Mouse (Mus musculus): ENCODE data around the gene Olfr654.

Olfr654 gene

DNA sequence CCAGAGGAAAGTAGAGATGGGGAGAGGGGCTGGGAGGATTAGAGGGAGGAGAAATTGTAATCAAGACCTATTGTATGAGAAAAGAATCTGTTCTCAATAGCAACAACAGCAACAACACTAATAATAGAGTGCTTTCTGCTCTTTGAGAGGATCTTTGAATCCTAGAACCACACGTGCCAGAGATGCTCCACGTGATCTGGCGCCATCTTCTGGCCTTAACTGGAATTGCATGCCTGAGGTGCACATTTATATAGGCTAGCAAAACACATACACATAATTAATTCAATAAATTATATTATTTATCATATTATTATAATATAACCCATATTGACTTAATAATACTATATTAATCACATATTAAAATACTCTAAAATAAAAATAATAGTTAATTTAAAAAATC lies 16.3 kb downstream of the Olfr654 start:
- H3K27me3 ChIP-seq (ENCODE audit: insufficient read depth, low read length), result no peaks in the 10 kb centered on the region
- peak; percentile 98 for TF ChIP-seq CTCF (conservative IDR thresholded peaks at IDR 0.05; ENCODE audit: low read length)
- TF ChIP-seq NANOG (IDR thresholded peaks at IDR 0.05; ENCODE audit: borderline replicate concordance, low read length), result no peak
- H3K4me3 ChIP-seq (replicated peaks; ENCODE audit: low read length), result no peak overlapping the region
- no peaks in the 10 kb centered on the region for H3K36me3 ChIP-seq (ENCODE audit: insufficient read depth, low read length)
- H3K9me3 ChIP-seq (ENCODE audit: low read length), result no peaks in the 10 kb centered on the region
- H3K4me1 ChIP-seq (replicated peaks; ENCODE audit: low read depth, low read length), result no peaks in the 10 kb centered on the region

DNA sequence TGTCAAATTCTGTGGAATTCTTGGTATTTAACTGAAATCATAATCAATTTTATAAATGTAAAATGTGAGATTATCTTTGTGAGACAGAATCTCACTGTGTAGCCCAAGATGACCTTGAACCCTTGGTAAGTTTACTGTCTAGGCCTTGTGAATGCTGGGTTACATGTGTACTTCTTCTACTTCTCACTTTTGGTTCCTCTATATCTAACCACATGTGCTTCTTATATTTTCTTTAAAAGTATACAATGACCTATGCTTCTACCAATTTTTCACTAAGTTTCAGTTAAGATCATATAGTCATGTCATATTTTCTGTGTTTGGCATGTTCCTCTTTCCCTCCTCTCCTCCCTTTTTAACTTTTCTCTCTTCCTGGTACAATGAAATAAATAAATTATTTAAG lies 17.9 kb downstream of the Olfr654 start:
- TF ChIP-seq NANOG (IDR thresholded peaks at IDR 0.05; ENCODE audit: borderline replicate concordance, low read length), result no peak
- TF ChIP-seq POU5F1 (IDR thresholded peaks at IDR 0.05; ENCODE audit: borderline replicate concordance, low read length), result no peak
- H3K4me1 ChIP-seq (replicated peaks; ENCODE audit: low read depth, low read length), result no peaks in the 10 kb centered on the region

DNA sequence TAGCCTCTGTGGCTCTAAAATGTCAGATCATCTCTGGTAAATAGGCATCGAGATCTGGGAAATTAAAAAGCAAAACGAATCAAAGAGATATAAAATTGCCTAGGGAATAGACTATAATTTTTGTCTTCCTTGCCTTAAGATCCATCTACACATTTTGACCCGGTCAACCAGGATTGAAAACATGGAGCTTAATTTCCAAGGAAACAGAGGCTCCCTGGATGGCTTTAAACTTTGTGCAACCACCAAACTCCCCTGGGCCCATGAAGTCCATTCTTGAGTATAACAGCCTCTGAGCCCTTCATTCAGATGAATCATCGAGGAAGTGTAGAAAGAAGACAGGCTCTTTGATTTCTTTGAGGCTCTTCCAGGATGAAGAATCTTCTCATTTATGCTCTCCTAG lies 26.8 kb downstream of the Olfr654 start, which contains the start of gene Olfr656:
Gene Olfr656, plus strand, starts transcription at position 301 of the 400 bp plus-strand sequence.
- Histone ChIP-seq H3K4me3 (replicated peaks; ENCODE audit: low read length) (no peak within 1 kb of the TSS), H3K4me1 (replicated peaks; ENCODE audit: low read depth, low read length) (no peaks in the 10 kb centered on the region), H3K9me3 (ENCODE audit: low read length) (no peaks in the 10 kb centered on the region), H3K36me3 (ENCODE audit: insufficient read depth, low read length) (no peaks in the 10 kb centered on the region), H3K27me3 (ENCODE audit: insufficient read depth, low read length) (no peaks in the 10 kb centered on the region)
- TF ChIP-seq NANOG (IDR thresholded peaks at IDR 0.05; ENCODE audit: borderline replicate concordance, low read length), result no peak
- no peak for TF ChIP-seq CTCF (conservative IDR thresholded peaks at IDR 0.05; ENCODE audit: low read length)
- TF ChIP-seq POU5F1 (IDR thresholded peaks at IDR 0.05; ENCODE audit: borderline replicate concordance, low read length), result no peak

More for the DNA sequence above, 17.9 kb downstream of the Olfr654 start:
- Histone ChIP-seq H3K9me3 (ENCODE audit: low read length) (no peaks in the 10 kb centered on the region), H3K27me3 (ENCODE audit: insufficient read depth, low read length) (no peaks in the 10 kb centered on the region), H3K4me3 (replicated peaks; ENCODE audit: low read length) (no peak overlapping the region), H3K36me3 (ENCODE audit: insufficient read depth, low read length) (no peaks in the 10 kb centered on the region)

DNA sequence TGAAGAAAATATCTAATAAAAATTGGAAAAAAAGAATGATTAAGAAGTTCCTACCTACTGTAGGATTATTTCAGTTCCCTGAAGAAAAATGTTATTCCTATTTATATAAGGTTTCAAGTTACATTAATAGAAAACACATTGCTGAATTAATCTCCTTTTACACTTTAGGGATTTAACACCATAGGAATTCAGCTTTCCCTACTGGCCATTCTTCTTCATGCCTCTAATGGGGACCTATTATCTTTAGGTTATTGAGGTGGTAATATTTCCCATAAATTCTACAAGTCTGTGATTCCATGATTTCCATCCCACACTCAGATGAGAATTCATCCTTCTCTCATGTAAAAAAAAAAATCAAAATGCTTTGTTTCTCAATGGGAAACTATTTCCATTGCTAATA lies 37.7 kb downstream of the Olfr654 start, which contains the start of gene Olfr657:
Gene Olfr657, plus strand, starts transcription at position 301 of the 400 bp plus-strand sequence.
- Histone ChIP-seq H3K36me3 (ENCODE audit: insufficient read depth, low read length) (no peaks in the 10 kb centered on the region), H3K4me3 (replicated peaks; ENCODE audit: low read length) (no peak within 1 kb of the TSS), H3K4me1 (replicated peaks; ENCODE audit: low read depth, low read length) (no peaks in the 10 kb centered on the region), H3K9me3 (ENCODE audit: low read length) (no peaks in the 10 kb centered on the region), H3K27me3 (ENCODE audit: insufficient read depth, low read length) (no peaks in the 10 kb centered on the region)
- TF ChIP-seq NANOG (IDR thresholded peaks at IDR 0.05; ENCODE audit: borderline replicate concordance, low read length), result no peak
- no peak for TF ChIP-seq POU5F1 (IDR thresholded peaks at IDR 0.05; ENCODE audit: borderline replicate concordance, low read length)
- TF ChIP-seq CTCF (conservative IDR thresholded peaks at IDR 0.05; ENCODE audit: low read length), result no peak
